Mouse (Mus musculus) C2C12 (cell line): Measurements from ENCODE around the gene Pccb. TPM values are rescaled to one million over a fixed set of nuclear protein-coding genes. Genes with fewer than 3 reads are reported as not detected.
A peak's percentile ranks its signal among the peaks of the same experiment; 100 is the strongest.

Source experiments
- H3K27me3 ChIP-seq: one replicate; pipeline ENCODE4 v1.6.1; 2011; ENCODE audit not compliant: control insufficient read depth, insufficient read depth, insufficient read length
- H3K36me3 ChIP-seq: one replicate; pipeline ENCODE4 v1.6.1; 2011; ENCODE audit not compliant: control insufficient read depth, insufficient read depth
- H3K4me3 ChIP-seq: one replicate; pipeline ENCODE4 v1.5.1; 2011; ENCODE audit warnings: mild to moderate bottlenecking, control low read depth; ENCODE audit not compliant: poor library complexity, insufficient read depth, severe bottlenecking
- H3K79me2 ChIP-seq: one replicate; pipeline ENCODE4 v1.6.1; 2011; ENCODE audit not compliant: control insufficient read depth, insufficient read depth
- H3K79me3 ChIP-seq: one replicate; pipeline ENCODE4 v1.6.1; 2011; ENCODE audit warnings: low read depth, control low read depth
- H3ac ChIP-seq: one replicate; pipeline ENCODE3; 2011; ENCODE audit warnings: low read depth; ENCODE audit not compliant: control insufficient read depth, insufficient read length
- CEBPB ChIP-seq: IDR thresholded peaks from one replicate; pipeline ENCODE4 v1.6.1; 2011; ENCODE audit warnings: low read depth, mild to moderate bottlenecking, control low read depth, moderate library complexity
- CTCF ChIP-seq: IDR thresholded peaks from one replicate; pipeline ENCODE4 v1.5.1; 2011; ENCODE audit not compliant: control insufficient read depth, insufficient read depth, insufficient read length
- FOSL1 ChIP-seq: IDR thresholded peaks from one replicate; pipeline ENCODE4 v1.8.0; 2011; ENCODE audit warnings: mild to moderate bottlenecking, low read length; ENCODE audit not compliant: poor library complexity, insufficient read depth, severe bottlenecking
- MAX ChIP-seq: IDR thresholded peaks from one replicate; pipeline ENCODE4 v1.6.1; 2011; ENCODE audit warnings: mild to moderate bottlenecking, control low read depth
- MYOD1 ChIP-seq: IDR thresholded peaks from one replicate; pipeline ENCODE4 v1.6.1; 2011; ENCODE audit warnings: low read depth; ENCODE audit not compliant: control insufficient read depth, insufficient read length
- MYOG ChIP-seq: IDR thresholded peaks from one replicate; pipeline ENCODE4 v1.6.1; 2011; ENCODE audit not compliant: control insufficient read depth, insufficient read length; ENCODE audit errors: extremely low read depth
- USF1 ChIP-seq: IDR thresholded peaks from one replicate; pipeline ENCODE4 v1.6.1; 2011; ENCODE audit warnings: low read depth, mild to moderate bottlenecking, control low read depth, moderate library complexity
- polyA plus RNA-seq: library from polyadenylated mRNA; unstranded; fragments of >200 nt; fragmentation: generic; extraction: Trizol; gene quantifications from one replicate; pipeline ENCODE4 v1.2.1, GENCODE M21; 2012; ENCODE audit warnings: missing spikeins

Gene Pccb
- polyA plus RNA-seq, 1 experiment, result 17.5 TPM

DNA sequence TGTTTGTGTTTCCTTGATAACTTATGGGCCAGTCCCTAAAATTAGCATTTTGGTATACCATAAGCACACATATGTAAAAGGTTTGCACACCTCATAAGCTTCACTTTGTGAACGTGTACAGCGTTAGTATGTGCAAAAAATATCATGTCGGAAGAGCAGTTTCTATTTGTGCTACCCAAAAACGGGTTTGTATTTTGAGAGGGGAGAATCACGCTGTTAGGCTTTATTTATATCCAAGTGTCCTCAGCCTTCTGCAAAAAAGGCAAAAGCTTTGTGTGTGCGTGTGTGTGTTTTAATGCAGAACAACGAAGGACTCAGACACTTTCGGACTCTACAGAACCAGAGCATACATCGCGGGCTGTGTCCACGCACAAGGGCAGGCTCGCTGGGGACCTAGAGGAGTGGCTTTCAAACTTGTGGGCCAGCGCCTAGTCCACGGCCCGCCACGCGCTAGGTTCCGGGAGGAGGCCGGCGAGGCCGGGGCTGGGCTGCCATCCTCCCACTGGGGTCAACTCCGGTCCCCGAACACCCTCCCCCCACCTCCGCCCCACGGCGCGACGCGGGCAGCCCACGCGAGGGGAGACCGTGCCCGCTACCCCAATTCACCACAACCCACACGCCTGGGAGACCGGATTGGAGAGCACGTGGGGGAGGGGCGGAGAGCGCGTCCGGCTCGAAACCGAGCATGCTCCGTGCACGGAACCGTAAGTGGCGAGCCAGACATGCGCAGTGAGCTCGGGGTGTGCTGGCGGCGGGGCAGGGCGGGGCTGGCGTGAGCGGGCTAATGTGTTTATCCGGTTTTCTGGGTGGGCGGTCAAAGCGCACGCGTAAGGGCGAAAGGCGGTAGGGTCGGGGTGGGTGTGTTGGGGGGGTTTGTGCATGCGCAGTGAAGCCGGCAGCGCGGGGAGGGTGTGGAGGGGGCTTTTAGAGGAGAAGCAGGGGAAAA, 38.6 kb upstream of the Pccb start:
- Histone ChIP-seq H3K27me3 (no peaks in the 10 kb centered on the region), H3K36me3 (peaks cover 13% of the 10 kb centered on the region), H3K79me2 (peaks cover 40% of the 10 kb centered on the region), H3ac (peak overlapping the region; percentile 78), H3K4me3 (peak overlapping the region; percentile 78), H3K79me3 (peaks cover 38% of the 10 kb centered on the region)
- peak; percentile 27 for TF ChIP-seq USF1
- TF ChIP-seq FOSL1, result no peak
- peak; percentile 80 for TF ChIP-seq MAX

GRCm38 (mm10) chr9:101072506-101072905, 37.8 kb upstream of the Pccb start:
- Histone ChIP-seq H3K79me2 (peaks cover 32% of the 10 kb centered on the region), H3K79me3 (peaks cover 30% of the 10 kb centered on the region), H3K27me3 (no peaks in the 10 kb centered on the region), H3K36me3 (peaks cover 12% of the 10 kb centered on the region), H3ac (no peak overlapping the region), H3K4me3 (no peak overlapping the region)
- TF ChIP-seq MYOD1 (no peak), CTCF (no peak), FOSL1 (no peak), MAX (no peak), MYOG (no peak), USF1 (no peak), CEBPB (no peak)

- Histone ChIP-seq H3K27me3 (no peaks in the 10 kb centered on the region), H3ac (no peak overlapping the region), H3K79me3 (peaks cover 2% of the 10 kb centered on the region), H3K79me2 (peaks cover 4% of the 10 kb centered on the region), H3K36me3 (no peaks in the 10 kb centered on the region), H3K4me3 (no peak overlapping the region)
- no peak for TF ChIP-seq MYOG
- no peak for TF ChIP-seq USF1
- TF ChIP-seq MAX, result no peak
- TF ChIP-seq CEBPB, result no peak
- no peak for TF ChIP-seq CTCF
- no peak for TF ChIP-seq MYOD1
- TF ChIP-seq FOSL1, result no peak
Observed at GRCm38 (mm10) chr9:101069781-101070180, 35.1 kb upstream of the Pccb start.

DNA sequence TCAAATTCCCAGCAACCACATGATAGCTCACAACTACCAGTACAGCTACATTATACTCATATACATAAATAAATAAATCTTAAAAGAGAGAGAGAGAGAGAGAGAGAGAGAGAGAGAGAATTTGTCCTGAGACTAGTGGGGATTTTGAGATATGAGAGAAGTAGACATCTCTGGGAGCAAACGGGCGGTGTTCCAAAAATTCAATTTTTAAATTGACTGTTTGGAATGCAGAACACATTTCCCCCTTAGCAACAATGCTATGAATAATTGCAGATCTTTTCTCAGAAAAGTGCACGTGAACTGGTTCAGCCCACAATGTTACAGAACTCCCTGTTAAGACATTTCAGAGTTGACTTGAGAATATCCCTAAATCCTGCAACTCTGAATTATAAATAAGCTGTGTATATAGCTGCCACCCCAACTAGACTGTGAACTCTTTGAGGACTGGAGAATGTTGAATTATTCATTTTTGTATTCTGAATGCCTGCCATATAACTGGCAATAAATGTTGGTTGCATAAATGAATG, 30.4 kb upstream of the Pccb start:
- H3K36me3 ChIP-seq, result no peaks in the 10 kb centered on the region
- H3K4me3 ChIP-seq, result no peak overlapping the region
- H3K79me2 ChIP-seq, result no peaks in the 10 kb centered on the region
- no peak overlapping the region for H3ac ChIP-seq
- no peaks in the 10 kb centered on the region for H3K27me3 ChIP-seq
- TF ChIP-seq CTCF, result no peak
- no peak for TF ChIP-seq MYOG
- TF ChIP-seq MAX, result no peak
- no peak for TF ChIP-seq FOSL1
- no peak for TF ChIP-seq USF1
- no peak for TF ChIP-seq MYOD1
- no peak for TF ChIP-seq CEBPB
- H3K79me3 ChIP-seq, result no peaks in the 10 kb centered on the region

GRCm38 (mm10) chr9:101062253-101062780, 27.6 kb upstream of the Pccb start:
- Histone ChIP-seq H3K4me3 (no peak overlapping the region), H3K27me3 (no peaks in the 10 kb centered on the region)

More at GRCm38 (mm10) chr9:101062253-101062780, 27.6 kb upstream of the Pccb start:
- no peaks in the 10 kb centered on the region for H3K36me3 ChIP-seq
- no peak overlapping the region for H3ac ChIP-seq
- no peaks in the 10 kb centered on the region for H3K79me3 ChIP-seq
- no peak for TF ChIP-seq CEBPB
- no peak for TF ChIP-seq FOSL1
- TF ChIP-seq MAX, result no peak
- TF ChIP-seq CTCF, result no peak
- TF ChIP-seq MYOG, result no peak
- no peak for TF ChIP-seq MYOD1
- no peak for TF ChIP-seq USF1
- no peaks in the 10 kb centered on the region for H3K79me2 ChIP-seq
